Mouse (Mus musculus) lung, postnatal 0 days (tissue): Measurements from ENCODE around the gene Nat14. TPM values are rescaled to one million over a fixed set of nuclear protein-coding genes. Genes with fewer than 3 reads are reported as not detected.

ENCODE experiments used
- ATAC-seq: fragments of 200-750 bp; cut with Nextera tagmentation; 2 replicates; pipeline ENCODE4 v1.8.0; 2017; ENCODE audit warnings: moderate library complexity
- DNase-seq: peaks from one replicate; pipeline ENCODE4 v3.0.0-alpha.2; 2016; ENCODE audit warnings: low spot score
- H3K27ac ChIP-seq: fragments of 300-500 bp; sonication (generic); 2 replicates; pipeline ENCODE4 v1.5.1; 2014; ENCODE audit warnings: antibody characterized with exemption, mild to moderate bottlenecking, low read length, mixed read lengths
- H3K27me3 ChIP-seq: fragments of 300-500 bp; sonication (generic); replicated peaks from 2 replicates; pipeline ENCODE4 v1.6.1; 2014; ENCODE audit warnings: low read length, mixed read lengths; ENCODE audit not compliant: insufficient read depth
- H3K36me3 ChIP-seq: fragments of 300-500 bp; sonication (generic); 2 replicates; pipeline ENCODE4 v1.6.1; 2014; ENCODE audit warnings: low read length, mixed read lengths; ENCODE audit not compliant: insufficient read depth
- H3K4me1 ChIP-seq: fragments of 300-500 bp; sonication (generic); 2 replicates; pipeline ENCODE4 v1.6.1; 2014; ENCODE audit warnings: antibody characterized with exemption, low read depth, low read length, mixed read lengths; ENCODE audit not compliant: insufficient read depth
- H3K4me2 ChIP-seq: fragments of 300-500 bp; sonication (generic); replicated peaks from 2 replicates; pipeline ENCODE4 v1.6.1; 2014; ENCODE audit warnings: low read depth, mild to moderate bottlenecking, low read length, moderate library complexity, mixed read lengths
- H3K4me3 ChIP-seq: fragments of 300-500 bp; sonication (generic); 2 replicates; pipeline ENCODE4 v1.5.1; 2014; ENCODE audit warnings: low read depth, low read length
- H3K9ac ChIP-seq: fragments of 300-500 bp; sonication (generic); replicated peaks from 2 replicates; pipeline ENCODE4 v1.6.1; 2014; ENCODE audit warnings: low read depth, mild to moderate bottlenecking
- H3K9me3 ChIP-seq: fragments of 300-500 bp; sonication (generic); 2 replicates; pipeline ENCODE4 v1.6.1; 2016; ENCODE audit warnings: low read length, mixed read lengths
- CTCF ChIP-seq: IDR thresholded peaks from 2 replicates; pipeline ENCODE4 v1.5.1; 2016; ENCODE audit warnings: antibody characterized with exemption, mild to moderate bottlenecking
- EP300 ChIP-seq: IDR thresholded peaks from 2 replicates; pipeline ENCODE4 v1.6.1; 2016; ENCODE audit warnings: antibody characterized with exemption, mild to moderate bottlenecking, control low read depth
- WGBS: fragments of 180-500 bp; shearing (Covaris S2); extraction: QIAGEN DNeasy Blood & Tissue Kit; methylation state at CpG from one replicate; pipeline ENCODE4 v1.1.7; 2014; 5-methylcytosine and 5-hydroxymethylcytosine counted together
- polyA plus RNA-seq: library from polyadenylated mRNA; unstranded; fragments of >200 nt; fragmentation: Nextera tagmentation; extraction: Ambion mirVana; gene quantifications from 2 replicates; pipeline ENCODE4 v1.2.1, GENCODE M21; 2015

Nat14 gene
- polyA plus RNA-seq, 1 experiment from 2014 or later: 1.1 TPM

DNA sequence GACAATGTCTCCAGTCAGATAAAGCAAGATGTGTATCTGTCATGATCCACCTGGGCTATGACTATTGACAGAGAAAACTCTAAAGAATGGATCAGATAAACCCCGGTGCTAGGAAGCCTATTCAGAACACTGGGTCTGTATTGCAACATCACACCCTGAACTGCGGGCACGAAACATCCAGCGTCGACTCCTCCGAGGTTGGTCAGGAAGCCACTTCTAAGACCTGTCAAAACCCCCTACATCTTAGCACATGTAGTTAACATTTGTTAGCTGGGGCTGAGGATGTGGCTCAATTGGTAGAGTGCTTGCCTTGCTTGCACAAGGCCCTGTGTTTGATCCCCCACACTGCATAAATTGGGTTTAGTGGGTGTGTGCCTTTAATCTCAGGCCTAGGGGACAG lies 26.6 kb downstream of the Nat14 start:
- Histone ChIP-seq H3K9me3 (no peaks in the 10 kb centered on the region), H3K27me3 (no peaks in the 10 kb centered on the region), H3K4me2 (no peak overlapping the region), H3K9ac (no peak overlapping the region), H3K36me3 (no peaks in the 10 kb centered on the region), H3K4me3 (no peak overlapping the region), H3K4me1 (no peaks in the 10 kb centered on the region), H3K27ac (no peak overlapping the region)
- ATAC-seq (no peak), DNase-seq (no peak)
- 29% methylated on average over 6 of the region's 6 CpGs for WGBS
- TF ChIP-seq CTCF (no peak), EP300 (no peak)

DNA sequence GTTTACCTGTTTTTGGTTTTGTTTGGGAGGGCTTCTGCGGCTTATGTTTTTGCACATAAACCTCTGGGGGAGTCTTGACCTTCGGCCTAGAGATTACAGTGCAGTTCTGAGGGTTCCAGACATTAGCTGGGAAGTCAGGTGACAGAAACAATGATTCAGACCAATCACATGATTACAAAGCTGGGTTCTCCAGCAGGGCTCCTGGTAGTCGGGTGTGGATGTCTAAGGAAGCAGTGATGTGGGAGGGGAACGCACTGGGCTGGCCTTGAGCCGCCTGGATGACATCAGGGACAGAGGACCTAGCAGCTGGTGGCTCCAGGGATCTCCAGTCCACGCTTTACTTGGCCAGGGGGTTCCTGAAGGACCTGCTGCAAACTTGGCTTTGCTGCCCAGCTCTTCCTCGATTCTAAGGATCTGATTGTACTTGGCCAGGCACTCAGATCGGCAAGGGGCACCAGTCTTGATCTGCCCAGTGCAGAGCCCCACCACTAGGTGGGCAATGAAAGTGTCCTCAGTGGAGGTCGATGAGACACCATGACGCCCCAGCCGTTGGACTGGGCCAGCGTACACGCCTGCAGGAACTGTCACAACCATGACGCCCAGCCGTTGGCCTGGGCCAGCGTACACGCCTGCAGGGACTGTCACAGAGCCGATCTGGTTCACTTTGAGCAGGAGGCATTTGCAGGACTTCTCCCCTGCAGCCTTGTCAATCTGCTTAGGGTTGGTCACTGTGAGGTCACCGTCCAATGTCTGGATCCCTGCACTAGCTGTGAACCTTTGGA lies 28.9 kb downstream of the Nat14 start:
- Histone ChIP-seq H3K27ac (no peak overlapping the region), H3K9me3 (no peaks in the 10 kb centered on the region), H3K4me1 (no peaks in the 10 kb centered on the region), H3K4me3 (no peak overlapping the region), H3K4me2 (no peak overlapping the region), H3K36me3 (no peaks in the 10 kb centered on the region), H3K27me3 (no peaks in the 10 kb centered on the region), H3K9ac (no peak overlapping the region)
- 80% methylated on average over 19 of the region's 19 CpGs for WGBS
- ATAC-seq: no peak
- DNase-seq: no peak
- TF ChIP-seq CTCF (no peak), EP300 (no peak)

GRCm38 (mm10) chr7:4953815-4954445 lies 32.1 kb downstream of the Nat14 start:
- TF ChIP-seq CTCF: no peak
- TF ChIP-seq EP300: no peak
- Histone ChIP-seq H3K4me1 (no peaks in the 10 kb centered on the region), H3K4me2 (no peak overlapping the region), H3K4me3 (no peak overlapping the region), H3K36me3 (no peaks in the 10 kb centered on the region), H3K9me3 (no peaks in the 10 kb centered on the region), H3K27ac (no peak overlapping the region), H3K9ac (no peak overlapping the region), H3K27me3 (no peaks in the 10 kb centered on the region)
- DNase-seq (peak; percentile 40), ATAC-seq (peak; percentile 58)
- WGBS: 12% methylated on average over 10 of the region's 10 CpGs

GRCm38 (mm10) chr7:4957361-4957760 lies 35.5 kb downstream of the Nat14 start:
- no peak overlapping the region for H3K27ac ChIP-seq
- no peak for TF ChIP-seq EP300
- TF ChIP-seq CTCF: no peak
- DNase-seq (no peak), ATAC-seq (no peak)
- no peak overlapping the region for H3K9ac ChIP-seq
- H3K4me1 ChIP-seq: no peaks in the 10 kb centered on the region
- no peaks in the 10 kb centered on the region for H3K27me3 ChIP-seq
- no peaks in the 10 kb centered on the region for H3K9me3 ChIP-seq
- H3K4me3 ChIP-seq: no peak overlapping the region
- no peaks in the 10 kb centered on the region for H3K36me3 ChIP-seq
- 79% methylated on average over 10 of the region's 10 CpGs for WGBS
- no peak overlapping the region for H3K4me2 ChIP-seq

DNA sequence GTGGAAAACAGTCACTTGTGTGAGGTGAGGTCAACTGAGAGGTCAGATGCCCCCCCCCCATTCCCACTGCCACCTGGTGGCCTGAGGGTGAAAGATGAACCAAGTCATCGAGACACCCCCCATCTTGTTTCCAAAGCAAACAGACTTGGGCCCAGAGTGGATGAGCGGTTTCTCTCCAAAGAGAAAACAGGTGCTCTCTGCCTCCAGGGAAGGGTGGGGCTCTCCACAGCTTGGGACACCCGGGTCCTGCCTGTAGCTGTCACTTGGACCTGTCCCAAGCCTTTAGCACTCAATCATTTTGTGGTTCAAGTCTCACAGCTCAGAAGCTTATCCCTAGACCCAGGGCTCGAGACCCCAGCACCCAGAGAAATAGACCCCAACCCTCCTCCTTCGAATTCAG lies 41.7 kb downstream of the Nat14 start:
- Histone ChIP-seq H3K27me3 (no peaks in the 10 kb centered on the region), H3K4me1 (no peaks in the 10 kb centered on the region), H3K9me3 (no peaks in the 10 kb centered on the region), H3K27ac (no peak overlapping the region), H3K36me3 (no peaks in the 10 kb centered on the region), H3K4me2 (no peak overlapping the region), H3K9ac (no peak overlapping the region), H3K4me3 (no peak overlapping the region)
- TF ChIP-seq EP300 (no peak), CTCF (no peak; the same call in 1 of the 2 replicates)
- ATAC-seq (no peak; the same call in 1 of the 2 replicates), DNase-seq (no peak)
- WGBS: 60% methylated on average over 5 of the region's 5 CpGs

DNA sequence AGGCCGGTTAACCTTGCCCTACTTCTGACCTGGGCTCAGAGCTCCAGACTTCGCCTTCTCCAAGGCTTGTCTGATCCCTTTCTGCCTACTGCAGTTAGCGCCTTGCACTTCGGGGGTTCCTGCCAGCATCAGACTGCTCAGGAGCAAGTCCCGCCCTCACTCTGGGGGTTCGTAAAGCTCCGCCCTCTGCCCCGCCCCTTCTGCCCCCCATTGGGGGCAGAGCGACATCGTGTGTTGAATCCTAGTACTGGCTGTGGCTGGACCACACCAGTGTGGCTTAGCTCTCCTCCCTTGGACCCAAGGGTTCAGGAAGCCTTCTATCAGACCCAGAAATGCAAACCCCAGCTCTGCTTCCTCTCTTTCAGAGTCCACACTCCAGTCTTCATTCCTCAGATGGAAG lies 42.4 kb downstream of the Nat14 start, which contains the start of gene Sbk2:
Sbk2 (minus strand) TSS at position 135 of the 400 bp plus-strand sequence.
- Histone ChIP-seq H3K36me3 (no peaks in the 10 kb centered on the region), H3K4me1 (no peaks in the 10 kb centered on the region), H3K27ac (no peak within 1 kb of the TSS), H3K9ac (no peak within 1 kb of the TSS), H3K4me2 (no peak within 1 kb of the TSS), H3K9me3 (no peaks in the 10 kb centered on the region), H3K27me3 (no peaks in the 10 kb centered on the region), H3K4me3 (no peak within 1 kb of the TSS)
- DNase-seq: peak; percentile 85
- TF ChIP-seq EP300 (no peak), CTCF (peak; percentile 85)
- 3% methylated on average over 10 of the region's 10 CpGs for WGBS
- ATAC-seq: peak; percentile 96
